Mouse (Mus musculus): ENCODE data around the gene Mfap3. TPM values are rescaled to one million over a fixed set of nuclear protein-coding genes. Genes with fewer than 3 reads are reported as not detected.

Gene Mfap3
- polyA plus RNA-seq (2012): 0.02 and 0.05 TPM in 2 replicates

GRCm38 (mm10) chr11:57518091-57518750 lies at the start of gene Mfap3, which contains the start of gene Fam114a2:
TSS of gene Mfap3 (plus strand) at chr11:57518664.
TSS of gene Fam114a2 (minus strand) at chr11:57518617.
- Histone ChIP-seq H3K4me3 (replicated peaks) (peak within 1 kb of the TSS; percentile 88), H3K36me3 (ENCODE audit: control insufficient read depth) (peaks cover 30% of the 10 kb centered on the region), H3K27me3 (ENCODE audit: control insufficient read depth) (no peaks in the 10 kb centered on the region), H3K4me1 (ENCODE audit: control insufficient read depth) (peaks cover 28% of the 10 kb centered on the region), H3K9me3 (ENCODE audit: control insufficient read depth, low read length) (no peaks in the 10 kb centered on the region)
- TF ChIP-seq GATA1 (IDR thresholded peaks at IDR 0.05; ENCODE audit: low read length): no peak
- TF ChIP-seq TAL1 (IDR thresholded peaks at IDR 0.05; ENCODE audit: low read length): no peak

GRCm38 (mm10) chr11:57468706-57469105 lies 49.8 kb upstream of the Mfap3 start:
- TF ChIP-seq TAL1 (IDR thresholded peaks at IDR 0.05; ENCODE audit: low read length) (no peak), GATA1 (IDR thresholded peaks at IDR 0.05; ENCODE audit: low read length) (no peak)
- Histone ChIP-seq H3K4me1 (ENCODE audit: control insufficient read depth) (no peaks in the 10 kb centered on the region; the same call in 1 of the 2 replicates), H3K4me3 (replicated peaks) (no peak overlapping the region), H3K36me3 (ENCODE audit: control insufficient read depth) (no peaks in the 10 kb centered on the region), H3K9me3 (ENCODE audit: control insufficient read depth, low read length) (no peaks in the 10 kb centered on the region), H3K27me3 (ENCODE audit: control insufficient read depth) (no peaks in the 10 kb centered on the region)

GRCm38 (mm10) chr11:57470056-57470455 lies 48.4 kb upstream of the Mfap3 start:
- Histone ChIP-seq H3K27me3 (ENCODE audit: control insufficient read depth) (no peaks in the 10 kb centered on the region), H3K4me3 (replicated peaks) (no peak overlapping the region), H3K36me3 (ENCODE audit: control insufficient read depth) (no peaks in the 10 kb centered on the region), H3K4me1 (ENCODE audit: control insufficient read depth) (no peaks in the 10 kb centered on the region; the same call in 1 of the 2 replicates), H3K9me3 (ENCODE audit: control insufficient read depth, low read length) (no peaks in the 10 kb centered on the region)
- TF ChIP-seq GATA1 (IDR thresholded peaks at IDR 0.05; ENCODE audit: low read length) (no peak), TAL1 (IDR thresholded peaks at IDR 0.05; ENCODE audit: low read length) (no peak)

- Histone ChIP-seq H3K27me3 (ENCODE audit: control insufficient read depth) (no peaks in the 10 kb centered on the region), H3K4me3 (replicated peaks) (no peak overlapping the region), H3K4me1 (ENCODE audit: control insufficient read depth) (no peaks in the 10 kb centered on the region; the same call in 1 of the 2 replicates), H3K9me3 (ENCODE audit: control insufficient read depth, low read length) (no peaks in the 10 kb centered on the region), H3K36me3 (ENCODE audit: control insufficient read depth) (no peaks in the 10 kb centered on the region)
- no peak for TF ChIP-seq GATA1 (IDR thresholded peaks at IDR 0.05; ENCODE audit: low read length)
- TF ChIP-seq TAL1 (IDR thresholded peaks at IDR 0.05; ENCODE audit: low read length): no peak
Observed at GRCm38 (mm10) chr11:57470979-57471378, 47.5 kb upstream of the Mfap3 start.

- Histone ChIP-seq H3K4me3 (replicated peaks) (no peak overlapping the region), H3K9me3 (ENCODE audit: control insufficient read depth, low read length) (no peaks in the 10 kb centered on the region), H3K36me3 (ENCODE audit: control insufficient read depth) (no peaks in the 10 kb centered on the region), H3K27me3 (ENCODE audit: control insufficient read depth) (no peaks in the 10 kb centered on the region), H3K4me1 (ENCODE audit: control insufficient read depth) (no peaks in the 10 kb centered on the region)
- TF ChIP-seq TAL1 (IDR thresholded peaks at IDR 0.05; ENCODE audit: low read length): no peak
Observed at GRCm38 (mm10) chr11:57474296-57474941, 44.0 kb upstream of the Mfap3 start.

GRCm38 (mm10) chr11:57475119-57475518 lies 43.3 kb upstream of the Mfap3 start:
- Histone ChIP-seq H3K4me1 (ENCODE audit: control insufficient read depth) (no peaks in the 10 kb centered on the region), H3K27me3 (ENCODE audit: control insufficient read depth) (no peaks in the 10 kb centered on the region), H3K4me3 (replicated peaks) (no peak overlapping the region), H3K36me3 (ENCODE audit: control insufficient read depth) (no peaks in the 10 kb centered on the region), H3K9me3 (ENCODE audit: control insufficient read depth, low read length) (0 out of 2 replicates have a peak, but pooled peaks cover 2% of the 10 kb centered on the region)
- no peak for TF ChIP-seq TAL1 (IDR thresholded peaks at IDR 0.05; ENCODE audit: low read length)
- no peak for TF ChIP-seq GATA1 (IDR thresholded peaks at IDR 0.05; ENCODE audit: low read length)

- TF ChIP-seq GATA1 (IDR thresholded peaks at IDR 0.05; ENCODE audit: low read length) (no peak), TAL1 (IDR thresholded peaks at IDR 0.05; ENCODE audit: low read length) (no peak)
- H3K27me3 ChIP-seq (ENCODE audit: control insufficient read depth): no peaks in the 10 kb centered on the region
- no peaks in the 10 kb centered on the region for H3K4me1 ChIP-seq (ENCODE audit: control insufficient read depth)
- H3K36me3 ChIP-seq (ENCODE audit: control insufficient read depth): peaks cover 17% of the 10 kb centered on the region
- H3K4me3 ChIP-seq (replicated peaks): no peak overlapping the region
- H3K9me3 ChIP-seq (ENCODE audit: control insufficient read depth, low read length): peaks cover 2% of the 10 kb centered on the region; the same call in 1 of the 2 replicates
Observed at GRCm38 (mm10) chr11:57478077-57478476, 40.4 kb upstream of the Mfap3 start.

- Histone ChIP-seq H3K36me3 (ENCODE audit: control insufficient read depth) (peaks cover 68% of the 10 kb centered on the region), H3K4me3 (replicated peaks) (no peak overlapping the region)
- TF ChIP-seq GATA1 (IDR thresholded peaks at IDR 0.05; ENCODE audit: low read length) (no peak), TAL1 (IDR thresholded peaks at IDR 0.05; ENCODE audit: low read length) (no peak)
Observed at GRCm38 (mm10) chr11:57488436-57488835, 30.0 kb upstream of the Mfap3 start.

GRCm38 (mm10) chr11:57496462-57497039 lies 21.9 kb upstream of the Mfap3 start:
- Histone ChIP-seq H3K36me3 (ENCODE audit: control insufficient read depth) (peaks cover 76% of the 10 kb centered on the region), H3K4me3 (replicated peaks) (no peak overlapping the region), H3K9me3 (ENCODE audit: control insufficient read depth, low read length) (no peaks in the 10 kb centered on the region), H3K27me3 (ENCODE audit: control insufficient read depth) (no peaks in the 10 kb centered on the region), H3K4me1 (ENCODE audit: control insufficient read depth) (peaks cover 10% of the 10 kb centered on the region)
- TF ChIP-seq TAL1 (IDR thresholded peaks at IDR 0.05; ENCODE audit: low read length): no peak
- TF ChIP-seq GATA1 (IDR thresholded peaks at IDR 0.05; ENCODE audit: low read length): no peak

More at GRCm38 (mm10) chr11:57488436-57488835, 30.0 kb upstream of the Mfap3 start:
- peaks cover 8% of the 10 kb centered on the region; the same call in 1 of the 2 replicates for H3K4me1 ChIP-seq (ENCODE audit: control insufficient read depth)
- H3K27me3 ChIP-seq (ENCODE audit: control insufficient read depth): no peaks in the 10 kb centered on the region
- no peaks in the 10 kb centered on the region for H3K9me3 ChIP-seq (ENCODE audit: control insufficient read depth, low read length)
